Mouse (Mus musculus) heart, adult 8-10 months (tissue): ENCODE measurements at regions not wholly inside any gene's neighbourhood (a gene's known extent, or its start where the extent isn't known, plus 50 kb on each side); places are given as distances from the start of the nearest gene placed in this dataset.
A peak's percentile ranks its signal among the peaks of the same experiment; 100 is the strongest.

Experiments
- DNase-seq: peaks from one replicate; pipeline ENCODE4 v3.0.0; 2022; ENCODE audit warnings: low spot score

GRCm38 (mm10) chr14:45714311-45714710, 56.4 kb upstream of the Ddhd1 start:
- DNase-seq = no peak

DNA sequence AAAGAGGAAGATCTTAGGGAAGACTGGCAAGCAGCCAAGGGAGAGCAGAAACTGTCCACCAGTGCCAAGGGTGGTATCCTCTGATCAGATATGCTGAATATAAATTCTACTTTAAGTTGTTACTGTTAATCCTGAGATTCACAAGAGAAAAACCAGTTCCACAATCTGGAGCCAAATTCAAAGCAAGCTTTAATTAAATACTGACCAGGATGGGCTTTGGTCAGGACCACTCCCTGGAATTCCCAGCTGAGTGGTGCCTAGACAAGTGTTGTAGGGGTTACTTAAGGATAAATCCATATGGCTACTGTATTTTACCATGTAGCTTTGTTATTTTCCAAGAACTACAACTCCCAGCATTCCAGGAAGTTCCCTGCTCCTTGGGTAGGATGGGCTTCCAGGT, 56.8 kb upstream of the Ddhd1 start:
- DNase-seq = no peak

- DNase-seq = no peak
These were observed 58.2 kb upstream of the Ddhd1 start for GRCm38 (mm10) chr14:45716100-45716499.

- DNase-seq = no peak
These were observed 64.9 kb upstream of the Ddhd1 start for GRCm38 (mm10) chr14:45722887-45723286.

- DNase-seq = no peak
These were observed 66.4 kb upstream of the Ddhd1 start for GRCm38 (mm10) chr14:45724341-45724740.

DNA sequence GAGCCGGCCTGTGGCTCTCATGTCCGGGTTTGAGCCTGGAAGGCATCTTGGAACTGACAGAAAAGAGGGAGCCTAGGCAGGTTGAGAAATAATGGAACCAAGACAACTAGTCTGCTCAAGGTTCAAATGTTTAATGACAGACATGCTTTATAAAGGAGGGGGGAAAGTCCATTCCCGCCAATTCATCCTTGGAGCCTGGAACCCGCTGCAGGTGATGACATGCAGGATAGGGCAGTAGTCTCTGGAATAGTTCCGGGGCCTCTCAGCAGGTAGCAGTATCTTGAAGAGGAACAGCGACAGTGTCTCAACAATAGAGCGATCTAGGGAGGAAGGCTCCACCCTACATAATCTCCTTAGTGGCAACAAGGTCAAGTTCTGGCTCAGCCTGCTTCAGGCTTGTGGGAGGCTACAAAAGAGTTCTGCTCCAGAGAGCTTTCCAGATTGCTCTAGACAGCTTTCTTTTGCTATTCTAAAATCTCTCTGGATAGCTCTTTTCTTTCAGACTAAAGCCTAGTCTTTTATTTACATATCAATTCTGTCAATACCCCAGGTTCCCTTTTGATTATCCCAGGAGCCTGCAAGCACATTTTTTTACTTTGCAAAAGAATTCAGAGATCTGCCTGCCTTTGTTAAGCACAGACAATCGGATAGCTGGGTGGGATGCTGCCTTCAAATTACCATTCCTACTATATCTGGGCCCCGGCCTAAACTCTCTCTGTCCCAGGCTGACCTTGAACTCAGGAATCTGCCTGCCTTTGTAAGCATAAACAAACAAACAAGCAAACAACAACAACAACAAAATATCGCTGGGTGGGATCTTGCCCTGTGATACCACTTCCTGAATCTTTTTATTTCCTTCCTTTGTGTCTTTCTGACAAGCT, 76.8 kb upstream of the Ddhd1 start:
- DNase-seq = no peak

- DNase-seq = no peak
These were observed 80.0 kb upstream of the Ddhd1 start for GRCm38 (mm10) chr14:45737966-45738365.

DNA sequence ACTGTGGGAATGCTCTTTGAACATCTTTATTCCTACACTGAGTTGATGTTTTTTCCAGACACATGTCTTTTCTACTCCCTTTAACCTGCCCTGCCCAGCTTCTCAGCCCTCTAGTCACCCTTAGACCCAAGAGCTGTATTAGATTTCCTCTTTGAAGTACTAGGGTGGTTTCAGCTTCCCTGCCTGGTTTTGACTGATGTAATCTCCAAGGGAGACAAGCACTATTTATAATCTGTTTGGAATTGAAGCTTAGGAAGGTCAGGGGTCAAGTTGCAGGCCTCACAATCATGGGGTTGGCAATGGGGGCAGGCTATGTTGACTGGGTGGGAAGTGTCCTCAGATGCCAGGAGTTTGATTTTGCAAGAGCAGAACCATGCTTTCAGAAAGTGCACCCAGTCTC, 81.7 kb upstream of the Ddhd1 start:
- DNase-seq = peak; percentile 6

- DNase-seq = no peak
These were observed 82.7 kb upstream of the Ddhd1 start for GRCm38 (mm10) chr14:45740662-45741061.

DNA sequence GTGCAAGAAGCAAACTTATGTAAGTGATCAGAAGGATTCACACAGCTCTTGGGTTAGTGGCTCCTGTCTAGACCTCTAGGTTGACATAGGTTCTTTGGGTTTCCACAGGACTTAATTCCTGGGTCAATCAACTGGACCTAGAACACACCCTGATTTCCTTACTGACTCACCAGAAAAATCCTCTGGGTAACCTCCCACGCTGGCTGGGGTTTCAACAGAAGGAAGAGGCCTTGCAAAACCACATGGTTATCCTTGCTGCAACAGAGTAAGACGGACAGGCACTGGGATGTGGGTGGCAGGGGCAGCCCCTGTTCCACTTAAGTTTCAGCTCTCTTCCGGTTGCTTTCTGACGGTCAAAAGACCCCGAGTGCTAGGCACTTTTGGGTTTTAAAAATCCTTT, 88.2 kb upstream of the Ddhd1 start:
- DNase-seq = no peak

DNA sequence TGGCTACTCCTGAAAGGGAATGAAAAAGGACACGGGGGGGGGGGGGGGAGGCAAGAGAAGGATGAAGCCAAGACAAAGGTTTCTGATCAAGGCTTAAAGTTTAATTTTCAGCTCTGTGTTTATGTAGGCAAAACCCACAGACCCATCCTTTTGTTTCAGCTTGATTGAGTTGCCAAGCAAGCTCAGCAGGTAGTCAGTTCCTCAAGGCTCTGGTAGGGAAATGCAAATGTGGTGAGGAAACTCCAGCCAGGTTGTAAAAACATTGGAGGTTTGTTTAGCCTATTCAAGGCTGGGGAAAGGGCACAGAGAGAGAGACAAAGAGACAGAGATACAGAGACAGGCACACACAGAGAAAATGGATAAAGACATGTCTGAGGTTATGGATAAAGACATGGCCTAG, 99.4 kb upstream of the Ddhd1 start:
- no peak for DNase-seq

GRCm38 (mm10) chr14:45760890-45761680, 103.1 kb upstream of the Ddhd1 start:
- no peak for DNase-seq

- DNase-seq = no peak
These were observed 106.3 kb upstream of the Ddhd1 start for GRCm38 (mm10) chr14:45764231-45764630.

GRCm38 (mm10) chr14:45766582-45766981, 108.6 kb upstream of the Ddhd1 start:
- DNase-seq = no peak

GRCm38 (mm10) chr14:45772665-45773277, 114.8 kb upstream of the Ddhd1 start:
- peak; percentile 44 for DNase-seq

DNA sequence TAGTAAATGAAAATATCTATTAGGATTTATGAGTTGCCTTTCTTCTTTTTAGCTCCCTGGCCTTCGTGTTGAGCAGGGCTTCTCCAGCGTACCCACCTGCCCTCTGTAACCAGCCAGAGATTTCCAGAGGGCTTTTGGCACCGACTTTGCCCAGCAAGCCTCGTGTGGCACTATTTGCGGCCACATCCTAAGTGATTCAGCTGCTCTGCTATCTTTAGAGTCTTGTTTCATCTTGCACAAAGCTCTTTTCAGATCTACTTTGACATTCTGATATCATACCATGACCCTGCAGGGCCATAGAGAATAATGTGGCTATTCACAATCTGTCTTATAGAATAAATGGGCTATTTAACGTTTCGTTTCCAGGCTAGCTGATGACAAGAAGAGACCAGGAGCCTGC, 115.4 kb upstream of the Ddhd1 start:
- DNase-seq = no peak

- DNase-seq = no peak
These were observed 123.9 kb upstream of the Ddhd1 start for GRCm38 (mm10) chr14:45781850-45782249.

- DNase-seq = no peak
These were observed 137.0 kb upstream of the Ddhd1 start for GRCm38 (mm10) chr14:45794980-45795379.

- DNase-seq = peak; percentile 61
These were observed 138.8 kb upstream of the Ddhd1 start for GRCm38 (mm10) chr14:45796665-45797319.

- no peak for DNase-seq
These were observed 139.4 kb upstream of the Ddhd1 start for GRCm38 (mm10) chr14:45797320-45797696.

DNA sequence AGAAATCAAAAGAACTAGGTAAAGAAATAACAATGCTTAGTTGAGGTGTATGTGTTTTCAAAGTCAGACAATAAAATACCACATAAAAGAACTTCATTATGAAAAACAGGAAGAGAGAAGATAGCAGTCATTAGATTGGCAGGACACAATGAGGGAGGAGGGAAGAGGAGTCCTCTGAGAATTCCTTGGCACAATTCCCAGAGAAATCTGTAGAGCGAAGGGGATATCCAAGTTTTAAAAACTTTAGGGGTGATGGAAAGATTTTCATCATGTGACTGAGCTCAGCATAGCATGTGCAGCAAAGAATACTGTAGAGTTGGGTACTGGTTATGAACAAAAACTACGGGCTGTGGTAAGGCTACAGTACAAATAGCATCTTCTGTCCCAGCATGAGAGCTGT, 141.3 kb upstream of the Ddhd1 start:
- DNase-seq = peak; percentile 11

GRCm38 (mm10) chr14:45805950-45806349, 148.0 kb upstream of the Ddhd1 start:
- no peak for DNase-seq
